Mouse (Mus musculus) ES-E14 (cell line): Measurements from ENCODE around the gene Trmt1l. TPM values are rescaled to one million over a fixed set of nuclear protein-coding genes. Genes with fewer than 3 reads are reported as not detected.
"Not testable (repeated sequence)": the region's sequence is repeated elsewhere in the genome, so short reads cannot be mapped to it uniquely, and the experiment has no call there.

Experiments
- DNase-seq: peaks from one replicate; pipeline ENCODE4 v3.0.0-alpha.2; 2013; ENCODE audit warnings: low read depth, low spot score
- H3K27ac ChIP-seq: 2 replicates; pipeline ENCODE4 v1.5.1; 2012; ENCODE audit warnings: low read depth, mild to moderate bottlenecking, low read length, moderate library complexity, mixed read lengths; ENCODE audit not compliant: poor library complexity, insufficient read depth, severe bottlenecking
- H3K36me3 ChIP-seq: 2 replicates; pipeline ENCODE4 v1.6.1; 2012; ENCODE audit warnings: mild to moderate bottlenecking, low read length, moderate library complexity, mixed read lengths; ENCODE audit not compliant: control insufficient read depth, poor library complexity, insufficient read depth, severe bottlenecking
- H3K4me1 ChIP-seq, 2 experiments: fragments of 150-350 bp in 1 of 2; sonication (generic) in 1 of 2; 2 replicates each; pipeline ENCODE4 v1.6.1; 2012; ENCODE audit warnings: low read length in 2 of 2, mild to moderate bottlenecking in 1 of 2, mixed read lengths in 1 of 2; ENCODE audit not compliant: control insufficient read depth in 2 of 2, insufficient read depth in 2 of 2, poor library complexity in 1 of 2
- H3K4me3 ChIP-seq, 2 experiments: fragments of 150-350 bp in 1 of 2; sonication (generic) in 1 of 2; 2 replicates each; pipeline ENCODE4 v1.5.1; 2012; ENCODE audit warnings: low read length in 2 of 2, low read depth in 1 of 2, mild to moderate bottlenecking in 1 of 2, mixed read lengths in 1 of 2; ENCODE audit not compliant: insufficient read depth in 1 of 2, poor library complexity in 1 of 2, severe bottlenecking in 1 of 2
- H3K9ac ChIP-seq: 2 replicates; pipeline ENCODE4 v1.6.1; 2012; ENCODE audit warnings: low read depth, mild to moderate bottlenecking, low read length, mixed read lengths; ENCODE audit not compliant: poor library complexity, insufficient read depth, severe bottlenecking
- H3K9me3 ChIP-seq: fragments of 150-350 bp; sonication (generic); 2 replicates; pipeline ENCODE4 v1.6.1; 2012; ENCODE audit warnings: low read depth, mild to moderate bottlenecking, low read length; ENCODE audit not compliant: control insufficient read depth, insufficient read depth
- CHD2 ChIP-seq: IDR thresholded peaks from 2 replicates; pipeline ENCODE4 v1.6.1; 2014; ENCODE audit warnings: mild to moderate bottlenecking, low read depth, low read length, inconsistent platforms
- HCFC1 ChIP-seq: IDR thresholded peaks from 2 replicates; pipeline ENCODE4 v1.6.1; 2012; ENCODE audit warnings: low read length, inconsistent platforms, borderline replicate concordance; ENCODE audit not compliant: insufficient read depth
- MAFK ChIP-seq: IDR thresholded peaks from 2 replicates; pipeline ENCODE4 v1.6.1; 2014; ENCODE audit warnings: mild to moderate bottlenecking, low read depth, low read length, inconsistent platforms; ENCODE audit not compliant: insufficient read depth
- ZC3H11A ChIP-seq: IDR thresholded peaks from 2 replicates; pipeline ENCODE4 v1.6.1; 2012; ENCODE audit warnings: low read depth, mild to moderate bottlenecking, inconsistent platforms, low read length, borderline replicate concordance
- ZNF384 ChIP-seq: IDR thresholded peaks from 2 replicates; pipeline ENCODE4 v1.6.1; 2012; ENCODE audit warnings: low read depth, low read length, inconsistent platforms
- in situ Hi-C, 2 experiments: fragments of 600-800 bp; cut with MboI; formaldehyde crosslinking; loops; one replicate each; pipeline ENCODE4 v1.15.1; 2025; ENCODE audit warnings: low sequenced_read_pairs in 2 of 2, inconsistent platforms in 1 of 2; ENCODE audit not compliant: unreplicated experiment in 2 of 2
- total RNA-seq: library from RNA; depleted of rRNA; stranded (reverse); fragments of 300-350 nt; gene quantifications from 2 replicates; pipeline ENCODE4 v1.2.3, GENCODE M21; 2012

Trmt1l gene
- total RNA-seq, 1 experiment = 18.1 TPM

GRCm38 (mm10) chr1:151466571-151466970 is 38.2 kb downstream of the Trmt1l start:
- Histone ChIP-seq H3K9me3 (no peaks in the 10 kb centered on the region), H3K4me3 (no peak overlapping the region), H3K36me3 (peaks cover 6% of the 10 kb centered on the region), H3K9ac (no peak overlapping the region), H3K27ac (no peak overlapping the region), H3K4me1 (peaks cover 0 to 7% of the 10 kb centered on the region in 2 experiments; a peak in 2 of 4 replicates)
- in situ Hi-C loops = no loop called here
- TF ChIP-seq MAFK (no peak), CHD2 (no peak), ZNF384 (no peak), ZC3H11A (no peak), HCFC1 (no peak)
- DNase-seq = no peak

GRCm38 (mm10) chr1:151471429-151471828 is 43.1 kb downstream of the Trmt1l start:
- Histone ChIP-seq H3K36me3 (peaks cover 22% of the 10 kb centered on the region), H3K4me1 (peaks cover 0 to 8% of the 10 kb centered on the region in 2 experiments; a peak in 2 of 4 replicates), H3K27ac (no peak overlapping the region), H3K9me3 (no peaks in the 10 kb centered on the region), H3K4me3 (no peak overlapping the region), H3K9ac (no peak overlapping the region)
- no peak for DNase-seq
- TF ChIP-seq CHD2 (no peak), ZC3H11A (no peak), HCFC1 (no peak), ZNF384 (no peak), MAFK (no peak)
- in situ Hi-C loops = no loop called here

- H3K9me3 ChIP-seq, H3K9ac ChIP-seq, H3K4me3 ChIP-seq, H3K27ac ChIP-seq, H3K4me1 ChIP-seq, in situ Hi-C loops, DNase-seq: not testable (repeated sequence)
- H3K36me3 ChIP-seq = peaks cover 23% of the 10 kb centered on the region
Measured at GRCm38 (mm10) chr1:151472386-151472785, 44.0 kb downstream of the Trmt1l start.

- in situ Hi-C loops = loop anchor here in 1 of 2 experiments (10.0 kb wide), 1 partner anchor 222 kb away; no protein-coding TSS in a partner anchor
- TF ChIP-seq ZC3H11A (no peak), CHD2 (no peak), ZNF384 (no peak), HCFC1 (no peak), MAFK (no peak)
- DNase-seq = no peak
- Histone ChIP-seq H3K9ac (no peak overlapping the region), H3K9me3 (no peaks in the 10 kb centered on the region), H3K4me3 (no peak overlapping the region), H3K36me3 (peaks cover 2% of the 10 kb centered on the region), H3K27ac (no peak overlapping the region), H3K4me1 (peaks cover 0 to 3% of the 10 kb centered on the region in 2 experiments; a peak in 1 of 4 replicates)
Measured at GRCm38 (mm10) chr1:151482497-151482896, 54.2 kb downstream of the Trmt1l start.

GRCm38 (mm10) chr1:151483568-151483967 is 55.2 kb downstream of the Trmt1l start:
- Histone ChIP-seq H3K4me1 (peaks cover 0 to 3% of the 10 kb centered on the region in 2 experiments; a peak in 1 of 4 replicates), H3K36me3 (peaks cover 2% of the 10 kb centered on the region), H3K9me3 (no peaks in the 10 kb centered on the region), H3K9ac (no peak overlapping the region), H3K27ac (no peak overlapping the region), H3K4me3 (no peak overlapping the region)
- no peak for DNase-seq
- in situ Hi-C loops = loop anchor here in 1 of 2 experiments (10.0 kb wide), 1 partner anchor 221 kb away; no protein-coding TSS in a partner anchor
- TF ChIP-seq ZC3H11A (0 out of 2 replicates have a peak, but pooled peaks have one; percentile 30), MAFK (no peak)
